Mouse (Mus musculus): ENCODE results near the gene Cmc2.

Gene Cmc2

DNA sequence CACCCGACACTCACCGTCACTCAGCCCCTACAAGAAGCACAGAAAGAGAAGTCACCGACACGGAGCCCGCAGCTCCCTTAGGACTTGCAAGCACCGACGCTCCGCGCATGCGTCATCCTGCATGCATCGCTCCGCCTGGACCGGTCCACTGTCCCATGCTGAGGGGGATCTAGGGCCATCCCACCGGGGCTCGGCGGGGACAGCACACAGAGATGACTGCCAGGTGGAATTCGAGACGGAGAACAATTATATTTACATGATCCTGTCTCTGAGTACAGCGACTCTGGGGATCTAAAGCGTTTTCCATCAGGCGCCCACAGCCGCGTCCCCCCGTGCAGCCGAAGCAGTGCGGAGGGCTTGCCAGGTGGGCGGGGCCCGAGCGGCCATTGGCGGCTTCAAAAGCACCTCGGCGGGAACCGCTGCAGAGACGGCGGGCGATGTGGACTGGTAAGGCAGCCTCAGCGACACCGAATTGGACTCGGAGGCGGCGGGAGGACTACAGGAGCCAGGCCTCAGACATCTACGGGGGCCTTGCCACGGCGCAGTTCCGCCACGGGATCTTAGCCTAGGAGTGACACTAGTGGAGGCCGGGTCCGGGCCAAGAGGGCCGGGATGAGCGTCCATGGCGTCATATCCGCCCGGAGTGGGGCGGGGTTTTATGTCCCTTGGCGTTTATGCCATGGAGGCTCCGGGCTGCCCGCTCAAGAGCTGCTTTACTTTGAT, at the start of gene Cmc2, which contains the start of gene Cenpn:
Cmc2 (minus strand) TSS at position 119 of the 723 bp plus-strand sequence.
Cenpn (plus strand) TSS at position 394 of the 723 bp plus-strand sequence.
- peak; percentile 96 for DNase-seq

DNA sequence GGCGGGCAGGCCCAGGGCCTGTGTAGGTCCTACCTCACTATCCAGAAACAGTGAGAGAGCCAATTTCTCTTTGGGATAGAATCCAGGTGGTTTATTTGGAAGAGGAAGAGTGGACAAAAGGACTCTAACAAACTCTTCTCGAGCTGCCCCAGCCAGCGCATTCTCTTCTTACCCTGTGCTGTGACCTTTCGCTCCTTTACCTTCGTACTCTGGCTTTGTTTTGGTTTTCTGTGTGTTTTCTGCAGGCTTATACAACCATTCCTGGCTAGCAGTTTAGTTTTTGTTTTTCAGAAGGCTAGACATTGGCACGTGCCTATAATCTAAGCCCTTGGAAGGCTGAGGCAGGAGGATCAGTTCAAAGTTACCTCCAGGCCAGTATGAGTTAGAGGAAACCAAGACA, 48.3 kb upstream of the Cmc2 start:
- peak; percentile 29 for DNase-seq

DNA sequence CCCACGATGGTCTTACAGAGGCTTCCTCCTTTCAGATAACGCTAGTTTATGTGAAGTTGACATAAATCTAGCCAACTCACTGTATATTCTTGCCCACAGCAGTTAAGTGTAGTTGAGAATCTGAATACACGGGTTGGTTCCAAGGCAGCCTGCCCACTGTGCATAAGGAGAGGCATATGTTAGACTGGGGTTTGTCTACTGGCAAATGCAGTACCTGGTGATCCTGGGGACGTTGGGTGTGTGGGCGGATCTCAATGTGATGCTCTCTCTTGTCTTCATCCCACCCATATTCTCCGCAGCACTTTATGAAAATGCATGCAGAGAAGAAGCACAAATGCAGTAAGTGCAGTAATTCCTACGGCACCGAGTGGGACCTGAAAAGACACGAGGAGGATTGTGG, 33.2 kb upstream of the Cmc2 start:
- DNase-seq: no peak

DNA sequence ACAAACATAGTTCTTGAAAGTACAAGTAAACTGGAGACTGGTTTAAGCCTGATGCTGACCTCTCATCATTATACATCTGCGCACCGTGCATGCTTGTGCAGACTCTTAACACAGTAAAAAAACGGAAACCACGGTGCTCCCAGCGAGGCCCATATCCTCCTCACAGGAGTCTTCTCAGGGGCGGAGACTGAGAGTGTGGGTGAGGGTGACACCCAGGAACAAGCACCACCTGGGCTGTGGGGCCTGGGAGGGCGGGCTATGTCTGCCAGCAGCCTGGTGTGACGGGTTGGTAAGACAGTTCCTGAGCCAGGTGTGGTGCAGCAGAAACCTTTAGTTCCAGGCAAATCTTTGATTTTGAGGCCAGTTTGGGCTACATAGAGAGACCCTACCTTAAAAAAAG, 31.2 kb upstream of the Cmc2 start:
- DNase-seq: no peak

DNA sequence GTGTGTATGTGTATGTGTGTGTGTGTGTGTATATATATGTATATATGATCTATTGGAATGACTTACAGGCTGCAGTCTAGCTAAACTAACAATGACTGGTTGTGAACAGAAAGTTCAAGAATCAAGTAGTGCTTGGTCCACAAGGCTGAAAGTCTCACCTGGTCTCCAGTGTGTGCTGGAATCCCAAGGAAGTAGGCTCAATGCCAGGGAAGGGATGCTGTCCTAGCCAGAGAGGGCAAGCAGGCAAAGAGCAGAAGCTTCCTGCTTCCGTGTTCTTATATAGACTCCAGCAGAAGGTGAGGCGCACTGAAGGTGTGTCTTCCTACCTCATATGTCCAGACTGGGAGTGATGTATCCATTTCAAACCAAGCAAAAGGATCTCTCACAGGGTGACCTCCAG, 30.5 kb upstream of the Cmc2 start:
- no peak for DNase-seq

DNA sequence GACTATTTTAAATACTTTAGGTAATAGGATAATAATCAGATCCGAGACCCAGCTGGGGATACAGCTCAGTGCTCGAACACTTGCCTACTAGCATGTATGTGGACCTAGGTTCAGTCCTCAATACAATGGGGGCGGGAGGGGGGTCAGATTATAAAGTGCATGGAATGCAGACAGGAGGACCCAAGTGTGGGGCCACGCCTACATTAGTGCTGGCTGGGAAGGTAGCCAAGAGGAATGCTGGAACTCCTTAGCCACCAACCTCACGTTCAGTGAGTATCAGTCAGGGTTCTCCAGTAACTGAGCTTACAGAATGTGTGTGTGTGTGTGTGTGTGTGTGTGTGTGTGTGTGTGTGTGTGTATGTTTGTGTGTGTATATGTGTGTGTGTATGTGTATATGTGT, 30.1 kb upstream of the Cmc2 start:
- peak; percentile 49 for DNase-seq

DNA sequence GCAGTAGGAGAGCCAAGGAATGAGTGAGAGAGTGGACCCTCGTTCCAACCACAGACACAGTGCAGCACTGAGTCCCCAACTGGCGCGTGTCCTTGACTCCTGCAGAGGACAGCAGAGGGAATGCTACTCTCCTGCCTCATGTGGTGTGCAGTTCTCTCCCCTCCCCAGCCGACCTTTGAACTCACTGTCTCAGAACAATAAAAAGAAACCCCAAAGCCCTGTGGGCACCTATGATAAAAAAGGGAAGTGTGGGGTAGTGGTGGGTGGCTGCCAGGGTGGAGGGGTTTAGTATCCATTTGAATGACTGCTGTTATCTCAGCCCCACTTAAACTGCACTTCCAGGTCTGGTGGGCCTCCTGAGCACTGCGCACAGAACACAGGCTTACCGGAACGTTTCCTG, 26.3 kb upstream of the Cmc2 start:
- DNase-seq: no peak

DNA sequence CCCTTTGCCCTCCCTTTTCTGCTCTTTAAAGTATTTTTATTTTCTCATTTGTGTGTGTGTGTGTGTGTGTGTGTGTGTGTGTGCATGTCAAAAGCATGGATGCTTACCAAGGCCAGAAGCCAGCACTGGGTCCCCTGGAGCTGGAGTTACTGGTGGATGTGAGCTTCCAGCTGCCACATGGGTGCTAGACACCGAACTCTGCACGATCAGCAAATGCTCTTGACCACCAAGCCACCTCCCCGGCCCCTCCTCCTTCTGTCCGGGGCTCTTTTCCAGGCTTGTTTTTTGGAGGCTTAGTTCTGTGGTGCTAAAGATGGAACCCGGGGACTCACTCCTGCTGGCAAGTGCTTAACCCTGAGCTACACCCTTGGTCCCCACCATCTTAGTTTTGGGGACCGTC, 25.6 kb upstream of the Cmc2 start:
- DNase-seq: no peak

DNA sequence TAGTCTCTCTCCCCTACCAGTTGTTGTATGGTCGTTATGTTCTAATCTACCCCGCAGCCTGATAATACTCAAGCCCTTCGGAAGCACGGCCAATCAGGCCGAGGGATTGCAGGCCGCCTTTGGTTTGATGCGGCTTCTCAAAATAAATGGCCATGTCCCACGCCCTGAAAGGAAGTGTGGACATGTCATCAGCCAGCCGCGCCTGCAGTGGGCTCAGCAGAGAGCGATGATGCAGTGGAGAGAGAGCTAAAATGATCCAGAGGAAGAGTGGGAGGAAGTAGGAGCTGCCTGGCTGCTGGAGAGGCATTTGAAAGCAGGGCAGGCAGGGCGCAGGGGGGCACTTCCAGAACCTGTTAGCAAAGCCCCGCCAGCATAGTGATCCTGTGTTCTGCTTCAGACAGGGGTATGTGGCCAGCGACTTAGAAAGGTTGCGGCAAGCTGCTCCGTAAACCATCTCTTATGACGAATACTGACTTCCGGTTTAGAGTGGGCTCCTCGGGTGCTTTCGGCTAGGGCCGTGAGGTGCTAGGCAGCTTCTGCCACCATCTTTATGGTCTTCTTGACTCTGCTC, 25.1 kb upstream of the Cmc2 start:
- DNase-seq: no peak

DNA sequence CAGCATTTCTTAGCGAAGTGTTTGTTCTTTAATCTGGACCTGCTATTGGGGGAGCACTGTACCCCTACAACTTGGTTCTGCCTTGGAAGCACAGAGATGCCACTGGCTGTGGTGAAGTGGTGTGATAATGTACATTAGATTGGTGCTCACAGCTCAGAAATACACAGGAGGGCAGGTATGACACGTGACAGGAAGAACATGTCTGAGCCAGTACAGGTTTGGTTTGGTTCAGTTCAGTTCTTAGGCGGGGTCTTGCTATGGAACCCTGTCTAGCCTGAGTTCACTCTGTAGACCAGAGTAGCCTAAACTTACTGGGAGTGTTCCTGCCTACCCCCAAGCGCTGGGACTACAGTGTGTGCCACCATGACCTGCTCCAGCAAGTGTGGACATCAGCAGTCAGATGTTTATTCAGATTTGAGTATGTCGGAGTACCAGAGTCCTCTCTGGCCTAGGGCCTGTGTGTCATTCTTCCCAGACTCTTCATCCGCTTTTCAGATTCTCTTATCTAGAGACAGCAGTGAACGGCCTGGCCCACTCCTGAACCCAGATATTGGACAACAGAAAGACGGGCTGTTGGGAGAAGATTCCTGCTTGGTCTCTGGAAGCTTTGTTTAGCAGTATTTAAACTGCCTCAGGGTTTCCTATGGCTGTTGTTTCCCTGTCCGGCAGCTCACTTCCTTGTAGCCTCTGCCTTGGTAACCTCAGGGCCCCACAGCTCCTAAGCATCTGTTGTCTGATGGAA, 24.1 kb upstream of the Cmc2 start:
- DNase-seq: no peak

DNA sequence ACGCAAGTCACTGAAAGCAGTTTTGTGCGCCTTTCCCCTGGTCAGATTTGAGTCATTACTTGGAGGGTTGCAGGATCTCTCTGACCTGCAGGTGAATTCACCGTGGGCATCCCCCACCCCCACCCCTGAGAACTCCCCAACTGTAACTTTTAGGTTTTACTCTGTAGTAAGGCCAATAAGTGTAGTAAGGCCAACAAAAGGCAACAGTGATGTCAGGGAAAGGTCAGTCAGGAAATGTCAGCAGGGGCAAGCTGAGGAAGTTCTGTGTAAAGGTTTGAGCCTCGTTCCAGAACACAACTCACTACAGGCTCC, 23.1 kb upstream of the Cmc2 start:
- DNase-seq: no peak

DNA sequence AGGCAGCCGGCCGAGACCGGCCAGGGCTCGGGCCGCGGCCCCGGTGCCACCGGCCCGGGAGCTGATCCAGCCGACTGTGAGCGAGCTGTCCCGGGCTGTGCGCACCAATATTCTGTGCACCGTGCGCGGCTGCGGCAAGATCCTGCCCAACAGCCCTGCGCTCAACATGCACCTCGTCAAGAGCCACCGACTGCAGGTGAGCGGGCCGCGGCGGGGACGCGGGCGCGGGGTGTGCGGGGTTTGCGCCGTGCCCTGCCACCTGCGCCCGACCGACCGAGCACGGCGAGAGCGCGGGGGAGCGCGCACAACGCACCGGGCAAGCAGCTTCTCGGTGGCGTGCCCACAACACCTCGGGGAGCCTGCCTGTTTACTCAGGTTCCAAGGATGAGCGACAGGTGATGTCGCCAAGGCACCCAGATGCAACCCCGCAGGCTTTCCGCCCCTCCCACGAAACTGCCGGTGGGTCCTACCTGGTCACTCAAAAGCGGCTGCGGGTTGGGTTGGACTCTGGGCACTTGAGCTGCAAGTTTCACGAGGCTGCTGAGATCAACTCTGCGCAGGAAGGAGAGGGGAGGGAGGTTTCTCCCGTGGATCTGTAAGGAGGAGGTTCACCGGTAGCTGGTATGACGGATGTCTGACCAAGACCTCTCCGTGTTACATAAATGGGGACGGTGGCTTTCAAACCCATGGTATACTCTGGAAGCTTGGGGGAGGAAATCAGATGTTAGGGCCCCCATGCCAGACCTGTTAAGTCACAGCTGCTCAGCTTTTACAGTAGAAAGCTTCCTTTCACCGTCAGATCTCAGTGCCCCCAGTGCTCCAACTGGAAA, 22.5 kb upstream of the Cmc2 start:
- DNase-seq: peak; percentile 47

DNA sequence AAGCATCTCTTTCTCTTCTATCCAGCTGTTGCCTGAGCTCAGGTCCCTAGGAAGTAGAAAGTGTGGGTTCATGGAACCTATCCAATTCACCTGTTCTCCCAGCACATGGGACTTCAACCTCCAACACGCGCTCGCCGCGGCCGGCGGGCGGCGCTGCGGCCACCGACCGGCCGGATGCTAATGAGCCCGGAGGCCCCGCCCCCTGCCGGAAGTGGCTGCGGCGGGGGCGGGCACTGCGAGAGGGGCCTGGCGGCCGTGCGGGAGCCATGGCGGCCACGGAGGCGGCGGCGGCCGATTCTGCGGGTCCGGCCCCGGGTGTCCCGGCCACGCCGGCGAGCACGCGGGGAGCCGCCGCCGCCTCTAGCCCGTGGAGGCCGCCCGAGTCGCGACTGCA, 21.9 kb upstream of the Cmc2 start, which contains the start of gene Atmin:
Atmin (plus strand) TSS at position 233 of the 394 bp plus-strand sequence.
- DNase-seq: peak; percentile 88

DNA sequence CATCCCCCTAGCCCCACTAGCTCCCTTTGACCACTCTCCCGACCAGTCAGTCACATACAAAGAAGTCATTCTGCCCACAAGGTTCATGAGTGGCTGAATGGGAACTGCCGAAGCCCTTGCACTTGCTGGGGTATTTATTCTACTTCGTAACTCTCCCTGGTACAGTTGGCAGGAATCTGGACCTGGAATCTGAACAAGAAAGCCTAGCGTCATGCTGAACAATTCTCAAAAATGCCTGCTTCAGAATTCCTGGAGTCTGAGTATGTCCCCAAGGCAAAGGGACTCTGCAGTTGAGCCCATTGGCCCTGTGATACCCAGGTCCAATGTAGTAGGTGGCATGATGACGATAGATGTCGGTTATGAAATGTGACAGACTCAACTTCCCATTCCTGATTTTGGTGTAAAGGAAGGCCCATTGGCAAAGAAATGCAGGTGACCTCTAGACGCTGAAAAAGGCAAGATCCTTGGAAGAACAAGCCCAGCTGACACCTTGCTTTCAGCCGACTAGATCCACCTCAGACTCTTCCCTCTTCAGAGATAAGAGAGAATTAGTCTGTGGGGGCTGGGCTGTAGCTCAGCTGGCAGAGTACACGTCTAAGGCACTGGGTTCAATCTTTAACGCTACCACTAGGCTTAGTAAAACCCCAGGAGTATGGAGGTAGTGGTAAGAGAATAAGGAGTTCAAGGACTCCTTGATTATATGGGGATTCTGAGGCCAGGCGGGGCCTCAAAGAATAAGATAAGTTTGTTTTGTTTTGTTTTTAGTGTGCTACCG, 21.2 kb upstream of the Cmc2 start:
- no peak for DNase-seq

DNA sequence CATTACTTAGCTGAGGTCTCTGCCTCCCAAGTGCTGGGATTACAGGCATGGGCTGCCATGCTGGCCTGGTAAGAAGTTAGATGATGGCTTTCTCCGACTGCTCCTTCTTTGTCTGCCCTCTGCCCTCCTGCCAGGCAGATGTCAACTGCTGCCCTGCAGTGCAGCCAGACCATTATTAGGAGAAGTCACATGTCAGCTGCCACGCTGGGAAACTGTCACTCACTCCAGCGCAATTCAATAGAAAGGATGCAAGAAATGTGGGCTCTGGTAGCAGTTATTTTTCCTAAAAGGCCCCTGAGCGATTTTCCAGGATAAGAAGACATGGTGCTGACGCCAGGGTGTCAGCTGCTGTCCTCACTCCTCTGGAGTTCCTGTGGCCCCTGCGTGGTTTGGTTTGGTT, 14.3 kb upstream of the Cmc2 start:
- no peak for DNase-seq

DNA sequence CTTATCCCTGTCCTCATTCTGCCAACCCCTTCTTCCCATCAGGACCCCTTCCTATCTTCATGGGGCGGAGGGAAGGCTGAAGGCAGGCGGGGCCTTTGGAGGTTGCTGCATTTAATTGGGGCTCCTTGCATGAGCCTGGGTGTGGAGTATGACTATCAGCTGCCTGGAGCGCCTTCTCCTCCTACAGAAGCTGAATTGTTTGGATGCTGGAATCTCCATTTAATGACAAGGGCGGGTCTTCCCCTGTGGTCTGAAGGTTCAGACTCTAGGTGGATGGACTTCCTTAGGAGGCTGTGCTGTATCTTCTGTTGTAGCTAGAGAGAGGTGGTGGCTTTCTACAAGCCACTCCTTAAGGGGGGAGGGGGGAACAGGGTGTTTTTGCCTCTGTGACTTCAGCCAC, 13.7 kb upstream of the Cmc2 start:
- DNase-seq: no peak

DNA sequence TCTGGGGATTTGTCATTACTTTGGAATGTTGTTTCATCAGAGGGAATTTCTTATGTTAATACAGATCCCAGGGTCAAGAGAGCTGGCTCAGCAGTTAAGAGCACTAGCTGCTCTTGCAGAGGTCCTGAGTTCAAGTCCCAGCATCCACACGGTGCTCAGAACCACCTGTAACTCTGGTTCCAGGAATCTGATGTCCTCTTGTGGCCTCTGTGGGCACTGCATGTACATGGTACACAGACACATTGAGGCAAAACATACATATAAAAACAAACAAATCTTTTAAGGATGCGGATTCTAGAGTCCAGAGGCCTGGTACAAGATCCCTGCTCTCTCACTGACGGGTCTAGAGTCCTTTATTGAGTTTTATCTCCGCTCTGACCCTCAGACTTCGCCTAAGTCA, 7.3 kb upstream of the Cmc2 start:
- DNase-seq: no peak

DNA sequence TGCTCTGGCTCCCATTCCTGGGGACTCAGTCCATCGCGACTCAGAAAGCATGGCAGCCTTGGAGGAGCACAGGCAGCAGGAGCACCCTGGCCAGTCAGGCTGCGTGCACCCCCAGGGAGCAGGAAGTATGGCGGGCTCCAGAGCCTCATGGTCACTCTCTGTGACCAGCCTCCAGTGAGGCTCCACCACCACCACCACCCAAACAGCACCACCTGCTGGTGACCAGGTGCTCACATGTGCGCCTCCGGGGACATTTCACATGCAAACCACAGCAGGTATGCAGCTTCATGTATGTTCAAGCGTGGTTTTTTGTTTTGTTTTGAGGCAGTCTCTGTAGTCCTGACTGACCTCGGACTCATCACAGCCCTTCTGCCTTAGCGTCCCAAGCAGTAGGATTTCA, 6.6 kb upstream of the Cmc2 start:
- DNase-seq: peak; percentile 49

DNA sequence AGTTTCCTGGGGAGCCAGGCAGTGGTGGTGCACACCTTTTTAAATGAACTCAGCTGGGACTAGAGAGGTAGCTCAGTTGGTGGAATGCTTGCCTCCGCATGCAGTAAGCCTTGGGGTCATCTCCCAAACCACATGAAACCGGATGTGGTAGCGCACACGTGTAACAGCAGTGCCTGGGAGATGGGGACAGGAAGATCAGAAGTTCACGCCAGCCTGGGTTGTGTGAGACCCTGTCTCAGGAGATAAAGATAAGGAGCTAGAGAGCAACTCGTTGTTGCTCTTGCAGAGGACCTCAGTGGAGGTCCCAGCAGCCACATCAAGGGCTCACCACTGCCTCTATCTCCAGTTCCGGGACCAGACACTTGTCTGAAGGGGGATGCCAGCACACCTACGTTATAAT, 2.3 kb upstream of the Cmc2 start:
- no peak for DNase-seq

DNA sequence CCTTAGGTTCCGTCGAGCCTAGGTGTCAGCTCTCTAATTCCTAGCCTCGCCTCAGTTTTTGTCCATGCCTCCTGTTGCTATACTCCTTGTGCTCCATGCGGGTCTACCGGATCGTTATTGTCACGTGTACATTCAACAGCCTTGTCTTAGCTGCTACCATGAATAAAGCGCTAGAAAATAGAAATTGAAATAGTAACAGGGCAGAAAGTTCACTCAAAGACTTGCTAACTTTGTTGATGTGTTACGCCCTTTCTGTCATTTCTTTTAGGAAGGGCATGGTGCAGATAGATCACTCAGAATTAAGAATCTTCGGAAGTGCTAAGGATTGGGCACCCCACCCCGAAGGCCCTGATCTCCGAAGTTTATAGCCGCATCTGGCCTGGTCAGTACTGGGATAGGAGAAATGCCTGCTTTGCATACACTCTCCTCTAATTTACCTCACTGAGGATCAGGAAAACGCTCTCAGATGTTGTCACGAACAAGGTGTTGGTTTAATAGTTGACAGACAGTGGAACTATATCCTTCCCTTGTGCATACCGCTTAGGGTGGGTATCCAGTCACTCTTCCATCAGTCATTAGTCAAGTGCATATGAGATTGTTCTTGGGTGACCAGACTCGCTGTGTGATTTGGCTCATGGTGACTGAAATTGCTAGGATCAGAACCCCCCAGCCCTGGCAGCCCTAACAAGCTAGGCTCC, 954 bp upstream of the Cmc2 start:
- peak; percentile 4 for DNase-seq

DNA sequence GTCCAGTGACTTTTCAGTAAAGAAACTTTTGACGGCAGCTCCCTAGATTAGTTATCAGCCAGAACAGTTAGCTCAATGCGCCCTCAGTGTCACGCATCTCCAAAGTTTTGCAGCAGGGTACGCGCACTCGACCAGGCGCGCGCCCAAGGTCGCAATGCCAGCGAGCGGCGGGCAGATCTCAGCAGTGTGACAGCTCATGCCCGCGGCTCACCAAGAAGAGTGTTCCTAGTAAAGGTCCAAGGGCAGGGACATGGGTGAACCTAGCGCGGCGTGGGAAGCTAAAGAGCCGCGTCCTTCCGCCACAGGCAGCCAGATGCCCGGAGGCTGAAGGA, 284 bp downstream of the Cmc2 start:
- DNase-seq: no peak

DNA sequence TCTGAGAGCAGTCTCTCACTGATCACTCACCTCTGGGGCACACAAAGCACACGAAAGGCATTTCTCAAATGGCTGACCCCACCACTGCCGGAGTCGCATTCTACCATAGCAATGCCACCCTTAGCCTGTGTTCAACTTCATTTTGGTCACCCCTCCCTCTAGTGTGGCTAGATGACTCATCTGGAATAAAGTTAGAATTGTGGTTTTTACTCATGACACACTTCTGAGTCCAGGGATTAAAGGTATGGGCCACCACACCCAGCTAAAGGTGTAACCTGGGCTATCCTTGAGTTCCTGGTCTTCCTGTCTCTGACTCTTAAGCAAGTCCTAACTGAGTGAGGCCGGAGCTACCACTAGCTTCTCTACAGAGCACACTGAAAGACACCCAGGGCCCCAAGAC, 15.4 kb downstream of the Cmc2 start:
- no peak for DNase-seq
